Mouse (Mus musculus) heart, adult 8-10 months (tissue): ENCODE measurements around the gene Ogfrl1. TPM values are rescaled to one million over a fixed set of nuclear protein-coding genes. Genes with fewer than 3 reads are reported as not detected.

Experiments used
- DNase-seq: peaks from one replicate; pipeline ENCODE4 v3.0.0; 2022; ENCODE audit warnings: low spot score
- total RNA-seq, 4 experiments: library from RNA; stranded (reverse); gene quantifications; 2 replicates each; pipeline ENCODE4 v1.2.4; 2022

The Ogfrl1 gene
- total RNA-seq, 4 experiments from 2014 or later: 13.6 to 18.5 (median 17.0) TPM

DNA sequence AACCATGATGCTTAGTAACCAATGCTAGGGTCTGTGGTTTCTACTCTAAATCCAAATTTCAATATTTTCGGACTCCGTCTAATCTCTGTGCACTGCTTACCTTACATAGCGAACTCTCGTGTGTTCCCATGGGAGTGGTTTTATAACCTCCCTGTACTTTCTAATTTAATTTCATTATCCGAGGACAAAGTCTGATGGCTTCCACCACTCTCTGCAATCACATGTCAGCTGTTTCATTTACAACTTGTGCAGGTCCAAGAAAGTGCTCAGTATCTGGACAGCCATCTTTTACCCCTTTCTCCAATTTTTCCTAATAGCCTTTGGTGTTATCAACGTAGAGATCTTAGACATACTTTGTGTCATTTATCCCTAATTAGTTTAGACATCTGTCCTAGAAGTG lies 44.7 kb downstream of the Ogfrl1 start:
- DNase-seq: no peak

DNA sequence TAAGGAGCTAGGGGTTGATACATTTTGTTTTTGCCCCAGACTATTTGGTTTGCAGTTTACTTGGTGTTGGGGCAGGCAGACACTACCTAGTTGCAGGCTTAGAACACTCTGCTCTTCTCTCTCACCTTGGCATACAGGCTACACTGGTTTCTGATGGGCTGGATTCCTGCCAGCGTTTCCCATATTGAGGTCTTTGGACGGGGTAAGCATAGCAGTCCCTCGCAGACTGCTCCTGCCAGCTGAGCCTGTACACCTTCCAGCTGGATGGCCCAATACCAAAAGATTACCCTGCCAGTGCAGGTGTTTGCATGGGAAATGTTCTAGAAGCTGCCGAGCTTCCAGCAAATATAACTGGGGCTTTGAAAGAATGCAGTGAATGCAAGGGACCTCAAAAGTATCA lies 45.8 kb downstream of the Ogfrl1 start:
- no peak for DNase-seq

DNA sequence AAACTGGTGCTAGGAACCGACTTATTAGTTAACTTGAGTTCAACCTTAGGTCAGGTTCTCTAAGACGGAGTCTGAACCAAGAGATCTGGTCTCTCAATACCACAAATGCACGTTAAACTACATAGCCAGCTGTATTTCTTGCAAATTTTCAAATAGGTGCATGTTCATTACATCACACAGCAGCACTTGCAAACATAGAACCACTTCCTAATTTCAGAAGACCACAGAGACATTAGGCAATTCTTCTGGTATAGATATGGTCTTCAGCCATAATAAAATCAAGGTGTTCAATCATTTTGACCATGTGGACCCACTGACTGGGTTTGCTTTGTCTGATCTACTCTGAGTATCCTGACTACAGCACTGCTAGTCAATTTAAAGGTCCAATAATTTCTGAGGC lies 51.9 kb downstream of the Ogfrl1 start:
- no peak for DNase-seq

- no peak for DNase-seq
Observed at GRCm38 (mm10) chr1:23342864-23343263, 54.7 kb downstream of the Ogfrl1 start.

- DNase-seq: no peak
Observed at GRCm38 (mm10) chr1:23342224-23342623, 55.3 kb downstream of the Ogfrl1 start.

DNA sequence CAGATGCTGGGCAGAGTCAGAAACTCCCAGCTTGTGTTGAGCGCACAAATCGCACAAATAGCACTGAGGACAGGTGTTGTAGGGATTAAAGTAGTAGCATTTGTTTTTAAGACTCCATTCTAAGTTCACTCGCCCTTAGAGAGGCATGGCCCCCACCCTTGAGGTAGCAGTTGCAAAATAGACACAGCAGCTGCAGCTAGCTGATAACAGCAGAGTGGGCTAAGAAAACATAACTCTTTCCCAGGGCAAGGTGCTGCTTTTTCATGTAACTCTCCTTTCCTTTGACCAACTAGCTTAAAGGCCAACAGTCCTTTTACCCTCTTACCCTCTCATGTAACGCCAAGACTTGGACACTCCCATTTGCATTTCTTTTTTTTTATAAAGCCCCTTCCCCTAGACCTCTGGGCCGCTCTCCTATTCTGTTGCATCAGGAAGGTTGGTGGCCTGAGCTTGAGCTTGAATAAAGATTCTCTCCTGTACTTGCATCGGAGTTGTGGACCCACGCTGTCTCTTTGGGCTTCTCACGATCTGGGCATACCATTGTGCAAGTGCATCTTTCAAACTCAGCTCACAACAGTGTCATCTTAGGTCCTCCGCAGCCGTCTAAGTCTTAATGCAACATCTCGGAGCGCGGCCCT lies 61.7 kb downstream of the Ogfrl1 start:
- DNase-seq: no peak

DNA sequence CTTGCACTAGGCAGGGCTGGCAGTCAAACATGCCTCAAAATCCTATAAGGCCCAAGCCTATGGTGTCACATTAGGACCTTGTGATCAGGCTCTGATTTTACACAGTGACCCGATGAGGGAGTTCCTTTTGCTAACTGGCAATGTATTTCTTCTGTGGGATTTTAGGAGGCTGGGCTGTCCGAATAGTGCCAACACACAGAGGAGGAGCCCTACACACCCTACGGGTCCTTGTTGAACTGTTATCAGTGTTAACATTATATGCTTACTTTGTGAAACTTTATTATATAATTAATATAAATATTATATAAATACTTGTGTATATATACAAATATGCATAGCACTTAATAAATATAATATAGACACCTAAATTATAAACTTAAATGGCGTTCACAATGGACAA lies 62.5 kb downstream of the Ogfrl1 start:
- DNase-seq: no peak

GRCm38 (mm10) chr1:23332192-23332591 lies 65.4 kb downstream of the Ogfrl1 start:
- no peak for DNase-seq

DNA sequence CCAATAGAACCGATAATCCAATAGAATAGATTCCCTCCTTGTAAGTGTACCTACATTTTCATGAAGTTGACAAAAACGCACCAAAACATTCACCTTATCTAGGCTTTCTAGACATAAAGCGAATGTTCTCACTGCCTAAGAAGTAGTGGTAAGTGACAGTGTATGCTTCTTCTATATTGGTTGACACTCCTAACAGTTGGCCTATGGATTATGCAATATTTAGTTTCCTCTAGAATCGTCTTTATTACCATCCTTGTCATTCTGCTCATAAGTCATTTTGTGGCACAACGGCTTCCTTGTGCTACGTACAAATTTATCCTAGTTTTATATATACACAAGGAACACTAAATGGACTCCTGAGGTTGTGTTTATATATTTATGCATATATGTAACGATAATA lies 72.4 kb downstream of the Ogfrl1 start:
- DNase-seq: no peak

DNA sequence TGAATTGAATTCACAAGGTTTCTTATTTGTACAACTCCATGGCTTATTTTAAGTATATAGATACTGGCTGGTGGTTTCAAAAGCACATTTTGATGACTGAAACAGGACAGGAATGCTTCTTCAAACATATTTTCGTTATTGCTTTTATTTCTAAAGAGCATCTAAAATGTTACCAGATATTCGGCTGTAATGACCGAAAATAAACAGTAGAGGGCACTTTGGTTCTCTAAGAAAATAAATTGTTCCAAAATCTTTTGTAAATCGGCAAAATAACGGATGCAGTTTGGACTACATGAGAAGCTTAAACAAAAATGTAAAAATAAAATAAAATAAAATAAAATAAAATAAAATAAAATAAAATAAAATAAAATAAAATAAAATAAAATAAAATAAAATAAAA lies 73.3 kb downstream of the Ogfrl1 start:
- DNase-seq: peak; percentile 50

GRCm38 (mm10) chr1:23323286-23323685 lies 74.3 kb downstream of the Ogfrl1 start:
- peak; percentile 13 for DNase-seq

GRCm38 (mm10) chr1:23322208-23322607 lies 75.4 kb downstream of the Ogfrl1 start:
- no peak for DNase-seq

DNA sequence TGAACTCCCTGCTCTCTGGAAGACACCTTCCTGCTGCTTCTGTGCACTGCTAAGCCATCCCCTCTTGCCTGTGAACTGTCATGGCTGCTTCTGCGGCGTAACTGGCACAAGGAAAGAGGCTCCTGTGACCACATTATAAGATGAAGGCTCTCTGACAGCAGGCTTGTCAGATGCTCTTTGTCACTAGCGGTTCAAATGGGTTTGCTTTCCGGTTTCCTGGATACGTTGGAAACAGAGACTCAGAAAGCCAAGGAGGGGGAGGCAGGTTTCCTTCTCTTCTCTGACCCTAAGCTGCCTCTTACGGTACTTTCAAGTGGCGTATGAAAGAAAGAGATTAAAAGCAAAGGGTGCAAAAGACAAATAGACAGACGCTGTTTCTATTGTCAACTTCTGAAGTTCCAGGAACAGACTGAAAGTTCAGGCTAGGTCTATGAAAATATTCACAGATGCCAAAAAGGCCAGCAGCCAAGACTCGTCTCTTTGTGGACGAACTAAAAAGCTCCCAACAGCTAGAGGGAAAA lies 76.2 kb downstream of the Ogfrl1 start:
- DNase-seq: peak; percentile 35

- no peak for DNase-seq
Observed at GRCm38 (mm10) chr1:23320591-23321195, 76.9 kb downstream of the Ogfrl1 start.
